Mouse (Mus musculus): ENCODE results near the gene Lrrc37a. TPM values are rescaled to one million over a fixed set of nuclear protein-coding genes. Genes with fewer than 3 reads are reported as not detected.
"Not testable (repeated sequence)": the region's sequence is repeated elsewhere in the genome, so short reads cannot be mapped to it uniquely, and the experiment has no call there.

The Lrrc37a gene
- total RNA-seq (2017): not detected in 2 replicates

DNA sequence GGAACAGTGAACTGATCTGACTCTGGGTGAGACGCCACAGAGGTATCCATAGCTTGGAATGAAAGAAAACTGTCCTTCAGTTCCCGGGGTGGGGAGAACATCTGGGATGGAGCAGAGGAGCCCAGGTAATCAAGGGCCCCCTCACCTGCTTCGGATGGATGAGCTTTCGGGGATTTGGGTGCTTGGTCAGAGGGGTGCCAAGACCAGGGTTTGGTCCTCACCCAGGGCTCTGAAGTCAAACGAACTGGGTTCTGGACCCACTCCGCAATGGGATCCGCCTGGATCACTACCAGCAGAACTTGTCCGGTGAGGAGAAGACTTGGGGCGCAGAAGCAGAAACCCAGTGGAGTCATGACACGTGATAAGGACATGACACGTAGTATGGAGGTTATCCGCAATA, at the start of gene Lrrc37a:
Gene Lrrc37a, minus strand, starts transcription at position 101 of the 400 bp plus-strand sequence.
- no peak for ATAC-seq (replicated peaks; ENCODE audit: low read depth, poor library complexity, severe bottlenecking)

DNA sequence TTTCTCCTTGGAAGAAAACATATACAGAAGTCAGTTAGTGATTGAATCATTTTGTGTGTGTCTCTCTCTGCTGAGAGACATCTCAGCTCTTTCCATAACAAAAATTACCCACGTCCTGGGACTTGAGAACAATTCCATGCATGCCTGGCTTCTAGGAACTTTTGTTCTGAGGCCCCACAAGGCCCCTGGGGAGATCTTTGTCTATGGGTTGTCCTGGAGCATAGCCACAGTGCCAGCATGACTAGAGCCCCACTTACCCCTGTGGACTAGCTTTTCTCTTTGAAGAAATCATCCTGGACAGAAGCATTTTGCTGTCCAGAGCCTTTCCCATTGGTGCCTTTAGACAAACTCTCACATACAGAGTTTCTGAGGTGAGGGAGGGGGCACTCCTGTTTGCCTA, 30.6 kb upstream of the Lrrc37a start:
- not testable (repeated sequence) for ATAC-seq (replicated peaks; ENCODE audit: low read depth, poor library complexity, severe bottlenecking)

DNA sequence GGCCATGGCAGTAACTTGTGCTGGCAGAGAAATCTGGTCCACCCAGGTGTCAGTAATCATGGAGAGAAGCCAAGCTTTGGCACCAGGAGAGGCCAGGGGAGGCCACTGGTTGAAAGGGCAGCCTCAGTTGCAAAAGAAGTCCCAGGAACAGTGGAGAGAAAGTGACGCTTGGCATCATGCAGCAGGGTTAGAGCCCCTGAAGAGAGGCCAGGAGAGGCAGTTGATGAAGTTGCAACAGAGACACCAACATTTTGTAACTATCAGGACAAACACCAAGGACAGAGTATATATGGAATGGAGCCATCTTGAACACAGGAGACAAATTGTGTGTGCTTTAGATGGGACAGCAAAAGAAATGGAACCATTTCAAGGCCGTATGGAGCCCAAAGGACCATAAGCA, 7.7 kb upstream of the Lrrc37a start:
- no peak for ATAC-seq (replicated peaks; ENCODE audit: low read depth, poor library complexity, severe bottlenecking)

DNA sequence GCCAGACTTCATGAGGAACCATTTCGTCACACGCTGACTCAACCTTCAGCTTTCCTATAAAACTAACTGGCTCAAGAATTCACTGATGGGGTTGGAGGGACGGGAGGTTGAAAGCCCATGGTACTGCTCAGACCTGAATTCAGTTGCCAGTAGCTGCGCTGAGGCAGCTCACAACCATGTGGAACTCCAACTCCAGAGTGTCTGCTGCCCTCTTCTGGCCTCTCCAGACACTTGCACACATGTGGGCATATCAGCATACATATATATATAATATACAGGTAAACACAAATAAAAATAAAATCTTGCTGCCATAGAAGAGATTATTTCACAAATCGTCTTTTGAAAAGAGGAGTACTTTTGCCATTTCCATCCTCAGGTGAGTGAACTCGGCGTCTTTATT, 40.0 kb downstream of the Lrrc37a start:
- peak; percentile 74 for ATAC-seq (replicated peaks; ENCODE audit: low read depth, poor library complexity, severe bottlenecking)

DNA sequence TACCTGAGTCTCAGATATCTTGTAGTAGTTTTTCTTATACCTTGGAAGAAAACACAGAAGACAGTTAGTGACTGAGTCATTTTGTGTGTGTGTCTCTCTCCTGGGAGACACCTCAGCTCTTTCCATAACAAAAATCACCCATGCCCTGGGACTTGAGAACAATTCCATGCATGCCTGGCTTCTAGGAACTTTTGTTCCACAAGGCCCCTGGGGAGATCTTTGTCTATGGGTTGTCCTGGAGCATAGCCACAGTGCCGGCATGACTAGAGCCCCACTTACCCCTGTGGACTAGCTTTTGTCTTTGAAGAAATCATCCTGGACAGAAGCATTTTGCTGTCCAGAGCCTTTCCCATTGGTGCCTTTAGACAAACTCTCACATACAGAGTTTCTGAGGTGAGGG, 53.3 kb downstream of the Lrrc37a start:
- ATAC-seq (replicated peaks; ENCODE audit: low read depth, poor library complexity, severe bottlenecking): not testable (repeated sequence)

DNA sequence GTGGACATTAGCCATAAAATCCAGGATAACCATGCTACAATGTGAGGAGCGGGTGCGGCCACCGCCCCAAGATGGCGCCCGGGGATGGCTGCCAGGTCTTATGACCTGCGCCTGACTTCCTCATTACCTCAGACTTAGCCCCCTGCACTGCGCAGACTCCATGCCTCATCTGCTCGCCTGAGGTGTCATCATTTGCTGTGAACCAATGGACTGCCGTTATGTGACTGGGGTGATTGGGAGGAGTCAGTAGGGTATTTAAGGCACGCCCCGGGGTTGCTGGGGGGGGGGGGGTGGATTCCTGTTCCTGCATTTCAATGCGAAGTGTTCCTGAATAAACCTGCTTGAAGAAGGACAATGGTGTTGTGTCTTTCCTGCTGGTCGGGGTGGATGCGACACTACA, 54.7 kb downstream of the Lrrc37a start:
- not testable (repeated sequence) for ATAC-seq (replicated peaks; ENCODE audit: low read depth, poor library complexity, severe bottlenecking)

DNA sequence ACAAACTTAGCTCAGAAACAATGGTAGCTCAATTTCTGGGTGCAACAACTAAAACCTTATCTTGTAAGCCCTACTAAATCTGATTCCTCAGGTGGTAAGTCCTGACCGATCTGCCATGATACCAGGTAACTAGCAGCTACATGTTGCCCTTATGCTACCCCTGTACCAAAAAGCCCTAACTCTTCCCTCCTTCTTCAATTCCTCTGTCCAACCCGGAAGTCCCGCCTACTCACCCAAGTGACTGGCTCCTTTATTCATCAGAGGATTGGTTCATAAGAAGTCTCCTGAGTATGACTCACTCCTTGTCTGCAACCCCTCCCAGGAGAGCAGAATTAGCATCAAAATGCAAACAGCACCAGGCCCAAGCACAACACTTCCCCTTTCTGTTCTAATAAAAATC, 60.7 kb downstream of the Lrrc37a start:
- no peak for ATAC-seq (replicated peaks; ENCODE audit: low read depth, poor library complexity, severe bottlenecking)

DNA sequence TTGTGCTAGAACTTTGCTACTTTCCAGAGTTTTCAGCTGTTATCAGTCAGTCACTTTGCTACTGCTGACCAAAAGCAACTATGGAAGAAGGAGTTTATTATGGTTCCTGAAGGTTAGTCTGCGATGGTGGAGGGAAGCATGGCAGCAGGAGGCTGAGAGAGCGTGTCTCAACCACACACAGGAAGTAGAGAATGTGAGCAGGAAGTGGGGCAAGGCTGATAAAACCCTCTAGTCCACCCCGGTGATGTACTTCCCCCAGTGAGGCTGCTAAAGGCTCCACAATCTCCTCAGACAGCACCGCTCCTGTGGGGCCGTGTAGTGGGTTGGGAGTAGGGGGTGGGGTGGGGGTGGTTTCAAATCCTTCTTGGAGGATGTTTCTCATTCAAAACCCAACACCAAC, 68.1 kb downstream of the Lrrc37a start:
- peak; percentile 99 for ATAC-seq (replicated peaks; ENCODE audit: low read depth, poor library complexity, severe bottlenecking)

DNA sequence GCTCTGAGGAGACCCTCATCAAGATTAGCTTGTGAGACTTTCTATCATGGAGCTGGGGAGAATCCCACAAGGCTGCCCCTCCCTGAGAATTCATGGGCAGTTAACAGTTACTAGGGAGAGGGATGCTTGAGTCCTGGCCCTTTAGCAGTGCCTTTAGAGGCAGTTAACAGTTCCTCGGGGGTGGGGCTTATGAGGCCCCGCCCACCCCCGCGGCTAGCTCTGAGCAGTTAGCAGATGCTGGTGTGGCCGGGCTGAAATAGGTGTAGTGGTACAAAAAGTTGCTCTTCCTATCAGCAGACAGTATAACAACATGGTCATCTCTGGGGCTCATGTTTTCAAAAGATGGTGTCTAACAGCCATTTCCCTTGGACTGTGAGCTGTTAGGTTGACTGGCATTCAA, 79.4 kb downstream of the Lrrc37a start:
- ATAC-seq (replicated peaks; ENCODE audit: low read depth, poor library complexity, severe bottlenecking): 0 out of 2 replicates have a peak, but pooled peaks have one; percentile 32

DNA sequence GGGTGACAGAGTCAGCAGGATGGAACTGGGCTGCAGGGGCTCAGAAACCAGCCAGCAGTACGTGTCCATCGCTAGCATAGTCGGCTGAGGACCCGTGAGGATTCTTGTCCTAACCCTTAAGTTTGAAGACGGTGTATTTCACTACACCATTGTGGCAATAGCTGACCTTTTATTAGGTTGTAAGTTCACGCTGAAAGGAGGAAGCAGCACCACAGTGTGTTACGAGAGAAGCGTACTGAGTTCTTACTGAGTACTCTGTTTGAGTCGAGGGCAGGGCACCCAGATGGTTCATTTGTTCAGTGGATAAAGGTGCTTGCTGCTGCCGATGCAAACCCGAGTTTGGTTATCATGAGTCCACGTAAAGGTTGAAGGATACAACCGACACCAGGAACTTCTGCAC, 84.7 kb downstream of the Lrrc37a start:
- no peak for ATAC-seq (replicated peaks; ENCODE audit: low read depth, poor library complexity, severe bottlenecking)

DNA sequence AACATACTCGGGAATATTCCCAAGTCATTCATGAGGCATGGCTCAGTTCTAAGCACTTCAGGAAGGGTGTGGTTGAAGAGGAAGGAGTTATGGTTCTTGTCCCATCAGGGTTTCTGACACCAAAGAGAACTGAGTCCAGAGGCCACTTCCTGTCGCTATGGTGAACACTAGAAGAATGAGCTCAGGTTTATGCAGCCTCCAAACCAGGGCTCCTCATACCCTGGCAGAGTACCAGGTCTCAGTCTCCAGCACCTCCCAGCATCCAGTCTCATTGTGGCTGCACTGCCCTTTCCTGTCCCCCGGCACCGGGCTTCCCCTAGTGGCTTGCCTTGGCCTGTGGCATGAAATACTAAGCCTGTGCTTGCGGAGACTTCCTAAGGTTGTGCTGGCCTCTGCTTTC, 85.2 kb downstream of the Lrrc37a start:
- ATAC-seq (replicated peaks; ENCODE audit: low read depth, poor library complexity, severe bottlenecking): peak; percentile 56

DNA sequence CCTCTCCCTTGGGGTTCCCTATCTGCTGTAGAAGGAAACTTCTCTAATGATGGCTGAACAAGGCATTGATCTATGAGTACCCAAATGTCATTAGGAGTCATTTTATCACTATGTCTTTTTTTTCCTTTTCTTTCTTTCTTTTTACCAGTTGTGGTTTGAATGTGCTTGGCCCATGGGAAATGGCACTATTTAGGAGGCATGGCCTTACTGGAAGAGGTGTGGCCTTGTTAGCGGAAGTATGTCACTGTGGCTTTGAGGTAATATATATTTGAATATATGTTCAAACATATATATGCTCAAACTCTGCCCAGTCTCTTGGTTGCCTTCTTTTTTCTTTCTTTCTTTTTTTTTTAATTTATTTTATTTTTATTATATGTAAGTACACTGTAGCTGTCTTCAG, 90.9 kb downstream of the Lrrc37a start:
- no peak for ATAC-seq (replicated peaks; ENCODE audit: low read depth, poor library complexity, severe bottlenecking)

DNA sequence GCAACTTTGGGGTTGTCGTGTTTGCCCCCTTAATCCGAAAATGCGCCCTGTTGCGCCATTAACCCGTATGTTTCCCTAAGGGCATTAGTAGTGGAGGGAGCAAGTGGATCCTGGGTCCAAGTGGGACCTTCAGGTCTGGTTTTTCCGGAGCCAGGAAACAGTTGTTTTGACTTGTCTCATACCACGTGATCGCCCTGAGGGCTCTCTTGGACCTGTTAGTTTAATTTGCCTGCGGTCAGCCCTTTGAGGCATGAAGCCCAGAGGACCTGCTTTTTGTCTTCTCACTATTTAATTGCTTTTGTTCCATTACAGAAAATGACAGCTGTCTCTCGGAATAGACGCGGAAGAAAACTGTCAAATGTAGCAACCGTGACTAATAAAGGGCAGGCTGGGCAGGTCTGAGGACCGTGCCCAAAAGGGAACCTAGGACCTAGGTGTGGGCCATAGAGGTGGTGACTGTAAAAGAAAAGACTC, 91.4 kb downstream of the Lrrc37a start:
- ATAC-seq (replicated peaks; ENCODE audit: low read depth, poor library complexity, severe bottlenecking): peak; percentile 40; the same call in 1 of the 2 replicates

DNA sequence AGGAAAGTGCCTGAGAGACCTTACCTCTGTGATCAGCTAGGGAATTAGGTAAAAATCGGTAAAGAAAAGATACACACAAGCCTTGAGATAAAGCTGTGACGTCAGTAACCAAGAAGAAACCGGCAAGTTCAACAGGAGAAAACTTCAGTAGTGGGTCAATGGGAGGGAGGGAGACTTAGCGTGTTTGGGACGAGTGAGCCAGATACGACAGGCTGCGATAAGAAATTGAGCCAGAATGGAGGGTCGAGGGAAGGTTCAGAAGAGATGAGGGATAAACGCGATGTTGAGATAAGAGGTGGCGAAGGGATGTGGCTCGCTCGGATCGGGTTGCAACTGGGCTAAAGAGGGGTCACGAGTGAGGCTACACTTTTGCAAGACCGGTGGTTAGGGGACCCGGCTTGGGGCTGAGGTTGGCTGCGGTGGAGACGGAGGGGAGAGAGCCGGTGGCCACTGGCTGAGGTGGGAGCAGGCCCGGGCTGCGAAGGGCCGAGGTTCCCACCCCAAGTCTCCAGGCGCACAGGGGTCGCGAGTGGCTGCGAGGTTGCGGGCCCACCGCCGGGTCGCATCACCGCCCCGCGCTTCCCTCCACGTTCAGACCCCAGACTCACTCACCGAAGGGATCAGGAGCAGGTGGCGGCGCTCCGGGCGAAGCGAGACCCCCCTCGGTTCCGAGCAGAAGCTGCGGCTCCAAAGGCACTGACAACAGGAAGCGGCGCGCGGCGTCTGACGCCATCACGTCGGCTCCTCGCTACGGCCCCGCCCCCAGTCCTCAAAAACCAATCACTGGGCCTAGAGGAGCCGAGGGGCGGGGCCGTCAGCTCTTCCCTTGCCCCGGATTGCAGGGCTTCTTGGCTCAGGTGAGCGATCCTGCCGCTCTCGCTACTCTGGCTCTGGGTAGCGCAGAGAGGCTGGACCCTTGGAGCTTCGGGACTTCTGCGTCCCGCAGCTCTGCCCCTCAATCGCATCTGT, 92.1 kb downstream of the Lrrc37a start, which contains the start of gene Plekhm1:
Gene Plekhm1, minus strand, starts transcription at position 707 of the 969 bp plus-strand sequence.
- peak; percentile 96 for ATAC-seq (replicated peaks; ENCODE audit: low read depth, poor library complexity, severe bottlenecking)

DNA sequence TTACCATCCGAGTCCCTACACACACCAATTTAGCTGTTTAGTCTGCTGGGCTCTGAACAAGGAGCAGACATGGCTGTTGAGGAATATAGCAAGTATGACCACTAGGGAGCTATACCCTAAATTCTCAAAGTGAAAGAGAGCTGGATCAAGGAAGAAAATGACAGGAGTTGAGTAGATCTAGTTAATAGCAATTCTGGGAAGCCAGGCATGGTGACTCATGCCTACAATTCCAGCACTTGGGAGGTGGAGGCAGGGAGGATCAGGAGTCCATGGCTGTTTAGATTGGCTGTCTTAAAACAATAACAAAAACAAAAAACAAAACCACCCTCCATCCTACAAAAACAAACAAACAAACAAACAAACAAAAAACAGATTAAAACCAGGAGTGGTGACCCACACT, 93.1 kb downstream of the Lrrc37a start:
- no peak for ATAC-seq (replicated peaks; ENCODE audit: low read depth, poor library complexity, severe bottlenecking)

DNA sequence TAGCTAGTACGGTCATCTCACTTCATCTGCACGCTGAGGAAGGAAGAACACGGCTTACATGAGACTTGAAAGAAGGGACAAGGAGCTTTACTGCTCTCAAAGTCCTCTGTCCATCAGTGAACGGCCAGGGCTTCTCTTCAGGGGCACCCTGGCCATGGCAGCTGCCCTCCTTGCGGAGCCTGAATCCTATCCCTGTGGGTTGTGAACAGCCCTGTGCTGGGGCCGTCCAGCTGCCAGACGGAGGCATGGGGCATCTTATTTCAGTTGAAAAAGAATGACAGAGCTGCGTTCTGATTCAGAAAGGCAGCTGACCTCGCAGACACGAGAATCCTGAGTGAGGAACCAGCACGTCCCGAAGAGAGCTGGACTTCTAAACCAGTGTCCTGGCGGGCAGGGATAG, 95.5 kb downstream of the Lrrc37a start:
- no peak for ATAC-seq (replicated peaks; ENCODE audit: low read depth, poor library complexity, severe bottlenecking)

DNA sequence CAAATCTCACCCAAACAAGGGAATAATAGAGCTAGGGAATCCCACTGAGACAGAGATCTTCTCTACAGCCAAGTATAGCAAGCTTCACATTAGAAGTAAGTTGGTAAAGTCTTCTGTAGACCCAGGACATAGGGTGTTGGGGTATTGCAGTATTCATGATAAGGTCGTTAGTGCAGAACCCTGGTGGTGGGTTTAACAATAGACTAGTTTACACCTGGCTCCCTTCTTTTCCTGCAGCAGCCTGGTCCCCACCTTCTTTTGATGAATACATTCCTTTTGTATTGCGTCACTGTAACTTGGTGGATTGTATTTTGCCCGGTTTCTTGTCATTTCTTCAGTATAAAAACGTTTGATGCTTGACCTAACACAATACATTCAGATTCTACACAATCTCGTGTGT, 97.3 kb downstream of the Lrrc37a start:
- not testable (repeated sequence) for ATAC-seq (replicated peaks; ENCODE audit: low read depth, poor library complexity, severe bottlenecking)

DNA sequence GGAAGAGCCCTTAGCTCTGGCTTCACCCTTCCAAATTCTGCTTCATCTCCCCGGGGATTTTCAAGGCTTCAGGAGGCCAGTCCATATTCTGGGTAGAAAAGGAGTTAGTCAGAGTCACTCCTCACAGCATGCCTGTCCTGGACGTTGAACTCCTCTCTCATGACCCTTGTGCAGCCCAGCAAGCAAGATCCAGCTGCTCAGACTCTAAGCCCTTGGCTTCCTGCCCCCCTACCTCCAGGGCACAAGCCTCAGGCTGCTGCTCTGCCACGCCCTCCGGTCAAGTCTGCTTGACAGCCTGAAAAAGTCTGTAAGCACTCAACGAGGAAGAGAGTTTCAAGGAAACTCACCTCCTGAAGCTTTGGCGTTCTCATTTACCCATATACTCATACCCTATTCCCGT, 97.8 kb downstream of the Lrrc37a start:
- ATAC-seq (replicated peaks; ENCODE audit: low read depth, poor library complexity, severe bottlenecking): no peak

DNA sequence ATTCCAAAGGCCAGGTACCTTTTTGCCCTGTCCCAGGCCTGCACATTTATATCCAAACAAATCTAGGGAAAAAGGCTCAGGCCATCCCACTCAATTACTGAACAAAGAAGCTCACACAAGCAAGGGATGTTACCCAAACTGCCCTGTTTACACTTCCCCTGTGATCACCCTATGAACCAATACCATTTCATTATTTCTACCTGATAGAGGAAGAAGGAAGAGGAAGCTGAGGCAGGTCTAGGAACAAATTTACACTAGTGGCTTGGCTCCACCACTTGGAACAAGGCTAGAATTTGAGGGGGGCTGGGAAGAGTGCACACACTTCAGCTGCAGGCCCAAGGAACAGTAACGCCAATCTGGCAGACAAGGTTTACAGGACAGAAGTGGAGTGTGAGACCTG, 98.6 kb downstream of the Lrrc37a start:
- ATAC-seq (replicated peaks; ENCODE audit: low read depth, poor library complexity, severe bottlenecking): no peak

DNA sequence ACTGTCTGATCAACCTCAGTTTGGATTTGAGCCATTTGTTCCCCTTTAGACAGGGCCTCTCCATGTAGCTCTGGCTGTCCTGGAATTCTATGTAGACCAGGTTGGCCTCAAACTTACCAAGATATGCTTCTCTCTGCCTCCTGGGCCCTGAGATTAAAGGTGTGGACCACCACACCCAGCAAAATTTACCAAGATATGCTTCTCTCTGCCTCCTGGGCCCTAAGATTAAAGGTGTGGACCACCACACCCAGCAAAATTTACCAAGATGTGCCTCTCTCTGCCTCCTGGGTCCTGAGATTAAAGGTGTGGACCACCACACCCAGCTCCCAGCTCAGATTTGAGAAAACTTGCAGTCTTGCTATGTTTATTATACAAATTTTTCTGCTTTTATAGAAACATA, 99.8 kb downstream of the Lrrc37a start:
- ATAC-seq (replicated peaks; ENCODE audit: low read depth, poor library complexity, severe bottlenecking): no peak

DNA sequence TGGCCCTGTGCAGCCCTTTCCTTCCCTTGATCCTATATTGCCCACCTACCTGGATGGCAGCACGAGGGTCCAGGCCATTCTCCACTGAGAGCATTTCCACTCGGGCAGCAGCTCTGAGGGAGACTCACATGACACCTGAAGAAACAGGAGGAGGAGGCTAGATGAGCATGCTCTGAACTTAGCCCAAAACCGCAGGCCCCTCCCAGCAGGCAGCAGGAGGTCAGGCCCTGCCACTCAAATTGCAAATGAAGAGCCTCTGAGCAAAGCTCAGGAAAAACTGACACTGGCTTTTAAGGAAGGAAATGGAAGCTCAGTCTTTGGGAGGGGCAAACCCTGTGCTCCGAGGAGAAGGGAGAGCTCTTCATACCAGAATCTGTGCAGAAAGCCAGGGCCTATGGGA, 100.6 kb downstream of the Lrrc37a start:
- no peak for ATAC-seq (replicated peaks; ENCODE audit: low read depth, poor library complexity, severe bottlenecking)

DNA sequence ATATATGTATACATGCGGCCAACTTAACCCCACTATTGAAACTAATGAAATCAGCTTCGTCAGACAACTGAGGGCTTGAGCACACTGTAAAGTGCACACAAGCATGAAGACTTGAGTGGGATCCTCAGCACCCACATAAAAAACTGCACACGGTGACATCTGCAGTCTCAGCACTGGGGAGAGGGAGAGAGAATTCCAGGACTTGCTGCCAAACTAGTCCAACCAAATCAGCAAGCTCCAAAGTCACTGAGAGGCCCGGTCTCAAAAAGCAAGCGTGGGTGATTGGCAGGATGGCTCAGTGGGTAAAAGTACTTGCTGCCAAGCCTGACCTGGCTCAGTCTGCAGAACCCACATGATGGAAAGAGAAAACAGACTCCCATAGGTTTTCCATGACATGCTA, 101.7 kb downstream of the Lrrc37a start:
- ATAC-seq (replicated peaks; ENCODE audit: low read depth, poor library complexity, severe bottlenecking): no peak

Measured in common myeloid progenitor, adult 5-6 weeks (primary cell).